7 mouse cellular contexts compared by ENCODE assay signal in genomic region chr6:134919511-134920189, GRCm38 (mm10). TPM values are rescaled to one million over a fixed set of nuclear protein-coding genes. Genes with fewer than 3 reads are reported as not detected.
A peak's percentile ranks its signal among the peaks of the same experiment; 100 is the strongest.
DNase-seq lines count a peak whose midpoint lies in the region; ATAC-seq lines count a peak whose summit lies in the region.

No protein-coding gene starts in this region.

- peak; percentile 2; the same call in 1 of the 2 replicates for ATAC-seq in lung, embryonic 16.5 days (ENCODE audit: low read depth)
- ATAC-seq in embryonic facial prominence, embryonic 12.5 days (ENCODE audit: insufficient number of reproducible peaks, insufficient read depth, low FRiP score, low TSS enrichment) = peak; percentile 23
- ATAC-seq in hindbrain, embryonic 15.5 days (ENCODE audit: low FRiP score, low read depth) = peak; percentile 80
- ATAC-seq in midbrain, embryonic 12.5 days (ENCODE audit: low FRiP score, low read depth) = no peak

- H3K4me3 ChIP-seq in lung, embryonic 16.5 days (ENCODE audit: low read length) = peak overlapping the region; percentile 96
- H3K4me3 ChIP-seq in embryonic facial prominence, embryonic 12.5 days = peak overlapping the region; percentile 93
- H3K4me3 ChIP-seq in hindbrain, embryonic 15.5 days = peak overlapping the region; percentile 91
- peak overlapping the region; percentile 95 for H3K4me3 ChIP-seq in midbrain, embryonic 12.5 days

- WGBS in lung, embryonic 16.5 days = 7% methylated on average over 37 of the region's 37 CpGs
- WGBS in embryonic facial prominence, embryonic 12.5 days = 3% methylated on average over 37 of the region's 37 CpGs
- WGBS in hindbrain, embryonic 15.5 days = 2% methylated on average over 37 of the region's 37 CpGs
- WGBS in midbrain, embryonic 12.5 days = 2% methylated on average over 37 of the region's 37 CpGs

- H3K27ac ChIP-seq in lung, embryonic 16.5 days (ENCODE audit: low read length) = peak overlapping the region; percentile 84
- peak overlapping the region; percentile 97 for H3K27ac ChIP-seq in embryonic facial prominence, embryonic 12.5 days
- H3K27ac ChIP-seq in hindbrain, embryonic 15.5 days (replicated peaks) = peak overlapping the region; percentile 97
- H3K27ac ChIP-seq in midbrain, embryonic 12.5 days (replicated peaks) = peak overlapping the region; percentile 97

- H3K4me1 ChIP-seq in lung, embryonic 16.5 days (replicated peaks; ENCODE audit: control insufficient read depth, insufficient read depth, low read length) = peaks cover 24% of the 10 kb centered on the region
- H3K4me1 ChIP-seq in embryonic facial prominence, embryonic 12.5 days = peaks cover 20% of the 10 kb centered on the region
- H3K4me1 ChIP-seq in hindbrain, embryonic 15.5 days (replicated peaks) = peaks cover 35% of the 10 kb centered on the region
- peaks cover 48% of the 10 kb centered on the region for H3K4me1 ChIP-seq in midbrain, embryonic 12.5 days

- 0 out of 2 replicates have a peak, but pooled peaks cover 6% of the 10 kb centered on the region for H3K36me3 ChIP-seq in lung, embryonic 16.5 days (ENCODE audit: control insufficient read depth, insufficient read depth, low read length)
- H3K36me3 ChIP-seq in embryonic facial prominence, embryonic 12.5 days = 0 out of 2 replicates have a peak, but pooled peaks cover 3% of the 10 kb centered on the region
- H3K36me3 ChIP-seq in hindbrain, embryonic 15.5 days = no peaks in the 10 kb centered on the region
- no peaks in the 10 kb centered on the region for H3K36me3 ChIP-seq in midbrain, embryonic 12.5 days

- peak overlapping the region; percentile 89 for H3K4me2 ChIP-seq in lung, embryonic 16.5 days (ENCODE audit: low read depth, low read length)
- H3K4me2 ChIP-seq in embryonic facial prominence, embryonic 12.5 days (replicated peaks) = peak overlapping the region; percentile 86
- peak overlapping the region; percentile 82 for H3K4me2 ChIP-seq in hindbrain, embryonic 15.5 days
- H3K4me2 ChIP-seq in midbrain, embryonic 12.5 days (replicated peaks) = peak overlapping the region; percentile 91

- H3K9ac ChIP-seq in lung, embryonic 16.5 days (ENCODE audit: low read length) = peak overlapping the region; percentile 92
- H3K9ac ChIP-seq in embryonic facial prominence, embryonic 12.5 days = peak overlapping the region; percentile 84
- peak overlapping the region; percentile 85 for H3K9ac ChIP-seq in hindbrain, embryonic 15.5 days
- H3K9ac ChIP-seq in midbrain, embryonic 12.5 days (replicated peaks) = peak overlapping the region; percentile 93

- H3K27me3 ChIP-seq in lung, embryonic 16.5 days (ENCODE audit: control insufficient read depth, insufficient read depth, low read depth, low read length) = no peaks in the 10 kb centered on the region
- H3K27me3 ChIP-seq in embryonic facial prominence, embryonic 12.5 days = no peaks in the 10 kb centered on the region
- no peaks in the 10 kb centered on the region for H3K27me3 ChIP-seq in hindbrain, embryonic 15.5 days
- H3K27me3 ChIP-seq in midbrain, embryonic 12.5 days = peaks cover 5% of the 10 kb centered on the region

- H3K9me3 ChIP-seq in lung, embryonic 16.5 days (ENCODE audit: control insufficient read depth, low read length) = no peaks in the 10 kb centered on the region
- no peaks in the 10 kb centered on the region for H3K9me3 ChIP-seq in embryonic facial prominence, embryonic 12.5 days
- no peaks in the 10 kb centered on the region for H3K9me3 ChIP-seq in hindbrain, embryonic 15.5 days
- no peaks in the 10 kb centered on the region for H3K9me3 ChIP-seq in midbrain, embryonic 12.5 days

- no peak for DNase-seq in lung, postnatal 10 days
- DNase-seq in spleen, adult 12 weeks (ENCODE audit: low spot score) = no peak
- no peak for DNase-seq in adrenal gland, adult (ENCODE audit: inconsistent age in 2 of 2, low spot score in 1 of 2)

RNA-seq across cellular contexts. Expression of gene Cdkn1b, which starts 0.6 kb away (rescaled TPM):
- 20.0 and 21.7 TPM in 2 replicates for polyA plus RNA-seq in lung, embryonic 16.5 days (2015; fragmentation: Nextera tagmentation; extraction: Ambion mirVana)
- polyA plus RNA-seq in embryonic facial prominence, embryonic 12.5 days (2016; fragmentation: Nextera tagmentation; extraction: Ambion mirVana) = 19.3 and 19.5 TPM in 2 replicates
- polyA plus RNA-seq in hindbrain, embryonic 15.5 days (2015; fragmentation: Nextera tagmentation; extraction: Ambion mirVana) = 17.0 and 21.8 TPM in 2 replicates
- polyA plus RNA-seq in midbrain, embryonic 12.5 days (2016; fragmentation: Nextera tagmentation; extraction: Ambion mirVana) = 28.3 and 30.0 TPM in 2 replicates

RNA-seq across cellular contexts. Expression of gene Gpr19, which starts 21.3 kb away (rescaled TPM):
- polyA plus RNA-seq in lung, embryonic 16.5 days (2015; fragmentation: Nextera tagmentation; extraction: Ambion mirVana) = 10.4 and 11.7 TPM in 2 replicates
- polyA plus RNA-seq in embryonic facial prominence, embryonic 12.5 days (2016; fragmentation: Nextera tagmentation; extraction: Ambion mirVana) = 10.1 and 14.6 TPM in 2 replicates
- 34.3 and 34.5 TPM in 2 replicates for polyA plus RNA-seq in hindbrain, embryonic 15.5 days (2015; fragmentation: Nextera tagmentation; extraction: Ambion mirVana)
- polyA plus RNA-seq in midbrain, embryonic 12.5 days (2016; fragmentation: Nextera tagmentation; extraction: Ambion mirVana) = 42.4 and 42.7 TPM in 2 replicates
